Mouse (Mus musculus): Measurements from ENCODE around the gene Itga5. TPM values are rescaled to one million over a fixed set of nuclear protein-coding genes. Genes with fewer than 3 reads are reported as not detected.

Itga5 gene
- total RNA-seq (2023): 2.4 TPM

DNA sequence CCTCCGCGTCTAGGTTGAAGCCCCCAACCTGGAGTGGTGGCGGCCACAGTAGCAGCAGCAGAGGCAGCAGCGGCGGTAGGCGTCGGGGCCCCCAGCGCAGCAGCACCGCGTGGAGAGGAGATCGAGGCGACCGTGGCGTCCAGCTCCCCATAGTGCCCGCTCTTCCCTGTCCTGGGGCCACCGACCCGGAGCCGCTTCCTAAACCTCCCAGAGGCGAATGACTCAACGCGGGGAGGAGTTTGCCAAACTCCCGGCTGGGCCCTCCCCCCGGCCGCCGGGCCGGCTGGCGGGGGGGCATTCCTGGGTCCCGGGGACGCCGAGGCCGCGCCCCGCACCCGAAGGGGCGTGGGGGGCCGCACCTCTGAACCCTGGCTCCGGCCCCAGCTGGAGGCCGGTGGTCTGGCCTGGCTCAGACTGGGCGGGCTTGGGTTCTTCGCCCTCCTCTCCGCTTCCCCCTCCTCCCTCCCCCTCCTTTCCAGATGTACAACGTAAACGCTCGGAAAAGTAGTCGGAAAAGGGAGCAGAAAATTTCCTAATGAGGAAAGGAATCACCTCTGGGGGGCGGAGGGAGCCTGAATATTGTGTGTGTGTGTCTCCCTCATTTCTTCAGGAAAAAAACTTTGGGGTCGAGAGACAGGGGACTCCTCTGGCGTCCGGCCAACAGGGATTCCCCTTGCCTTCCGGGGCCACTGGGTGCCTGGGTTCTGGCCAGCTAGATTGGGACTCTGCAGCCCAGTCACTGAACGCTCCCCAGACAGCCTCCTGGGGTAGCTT is at the start of gene Itga5:
Gene Itga5 (minus strand): TSS at position 388 of the 774 bp plus-strand sequence.

GRCm38 (mm10) chr15:103339961-103340337 is 26.6 kb downstream of the Itga5 start, which contains the start of gene Zfp385a:
Gene Zfp385a (minus strand): TSS chr15:103340093.

GRCm38 (mm10) chr15:103310365-103310910 is 56.1 kb downstream of the Itga5 start, which contains the start of gene Gpr84:
Gene Gpr84 (minus strand): TSS chr15:103310612.

Other genes with a start within 250 kb of the Itga5 start
- 10.8 TPM for gene Smug1, start 199.7 kb downstream of the Itga5 start, total RNA-seq (2023)
- gene Cbx5, start 126.9 kb downstream of the Itga5 start, total RNA-seq (2023): 19.2 TPM
- 567 TPM for gene Hnrnpa1, start 126.3 kb downstream of the Itga5 start, total RNA-seq (2023)
- gene Nfe2, start 108.4 kb downstream of the Itga5 start, total RNA-seq (2023): 1.2 TPM
- gene Copz1, start 94.0 kb downstream of the Itga5 start, total RNA-seq (2023): 68.6 TPM
- gene Gpr84, start 56.2 kb downstream of the Itga5 start, total RNA-seq (2023): not detected
- 2.0 TPM for gene Zfp385a, start 26.7 kb downstream of the Itga5 start, total RNA-seq (2023)
- not detected for gene Gtsf1, start 63.7 kb upstream of the Itga5 start, total RNA-seq (2023)
- not detected for gene Gtsf2, start 81.7 kb upstream of the Itga5 start, total RNA-seq (2023)
- gene Nckap1l, start 87.0 kb upstream of the Itga5 start, total RNA-seq (2023): 144 TPM
- 36.9 TPM for gene Pde1b, start 136.3 kb upstream of the Itga5 start, total RNA-seq (2023)
- gene Ppp1r1a, start 171.2 kb upstream of the Itga5 start, total RNA-seq (2023): not detected
- not detected for gene Glycam1, start 198.3 kb upstream of the Itga5 start, total RNA-seq (2023)

Data from CD4-positive naive resting alpha-beta T cell, adult 57 days (primary cell).